Mouse (Mus musculus) adipocyte (in vitro differentiated cells): Measurements from ENCODE around the gene Gm4792.

Experiments used
- DNase-seq: peaks from one replicate; pipeline ENCODE4 v3.0.0-alpha.2; 2016; ENCODE audit warnings: low spot score

The Gm4792 gene

GRCm38 (mm10) chr10:94298471-94298870 is at the start of gene Gm4792:
Gene Gm4792 (minus strand): TSS chr10:94298703.
- DNase-seq: no peak

GRCm38 (mm10) chr10:94347959-94348358 is 49.5 kb upstream of the Gm4792 start:
- no peak for DNase-seq

- no peak for DNase-seq
Observed at GRCm38 (mm10) chr10:94347296-94347695, 48.8 kb upstream of the Gm4792 start.

- DNase-seq: no peak
Observed at GRCm38 (mm10) chr10:94346596-94346995, 48.1 kb upstream of the Gm4792 start.

GRCm38 (mm10) chr10:94345509-94346252 is 47.2 kb upstream of the Gm4792 start:
- no peak for DNase-seq

- no peak for DNase-seq
Observed at GRCm38 (mm10) chr10:94344631-94345417, 46.3 kb upstream of the Gm4792 start.

GRCm38 (mm10) chr10:94343581-94343980 is 45.1 kb upstream of the Gm4792 start:
- DNase-seq: no peak

GRCm38 (mm10) chr10:94342256-94342655 is 43.8 kb upstream of the Gm4792 start:
- no peak for DNase-seq

GRCm38 (mm10) chr10:94341501-94341900 is 43.0 kb upstream of the Gm4792 start:
- no peak for DNase-seq

- DNase-seq: no peak
Observed at GRCm38 (mm10) chr10:94336071-94336470, 37.6 kb upstream of the Gm4792 start.

GRCm38 (mm10) chr10:94335047-94335446 is 36.5 kb upstream of the Gm4792 start:
- DNase-seq: no peak

GRCm38 (mm10) chr10:94333328-94333727 is 34.8 kb upstream of the Gm4792 start:
- DNase-seq: no peak

- no peak for DNase-seq
Observed at GRCm38 (mm10) chr10:94332358-94333137, 34.0 kb upstream of the Gm4792 start.

GRCm38 (mm10) chr10:94329962-94330361 is 31.5 kb upstream of the Gm4792 start:
- DNase-seq: no peak

- no peak for DNase-seq
Observed at GRCm38 (mm10) chr10:94318574-94318973, 20.1 kb upstream of the Gm4792 start.

GRCm38 (mm10) chr10:94313146-94313545 is 14.6 kb upstream of the Gm4792 start:
- no peak for DNase-seq

GRCm38 (mm10) chr10:94312007-94312715 is 13.7 kb upstream of the Gm4792 start:
- no peak for DNase-seq

- no peak for DNase-seq
Observed at GRCm38 (mm10) chr10:94311511-94312006, 13.1 kb upstream of the Gm4792 start, which contains the start of gene Tmcc3. Gene Tmcc3 (plus strand): TSS chr10:94311949.

- no peak for DNase-seq
Observed at GRCm38 (mm10) chr10:94310499-94311267, 12.2 kb upstream of the Gm4792 start.

- peak; percentile 26 for DNase-seq
Observed at GRCm38 (mm10) chr10:94305526-94305925, 7.0 kb upstream of the Gm4792 start.
